Mouse (Mus musculus): ENCODE data around the gene Sh3pxd2a. TPM values are rescaled to one million over a fixed set of nuclear protein-coding genes. Genes with fewer than 3 reads are reported as not detected.
A peak's percentile ranks its signal among the peaks of the same experiment; 100 is the strongest.

Gene Sh3pxd2a
- polyA plus RNA-seq, 1 experiment from 2014 or later: 5.0 TPM

DNA sequence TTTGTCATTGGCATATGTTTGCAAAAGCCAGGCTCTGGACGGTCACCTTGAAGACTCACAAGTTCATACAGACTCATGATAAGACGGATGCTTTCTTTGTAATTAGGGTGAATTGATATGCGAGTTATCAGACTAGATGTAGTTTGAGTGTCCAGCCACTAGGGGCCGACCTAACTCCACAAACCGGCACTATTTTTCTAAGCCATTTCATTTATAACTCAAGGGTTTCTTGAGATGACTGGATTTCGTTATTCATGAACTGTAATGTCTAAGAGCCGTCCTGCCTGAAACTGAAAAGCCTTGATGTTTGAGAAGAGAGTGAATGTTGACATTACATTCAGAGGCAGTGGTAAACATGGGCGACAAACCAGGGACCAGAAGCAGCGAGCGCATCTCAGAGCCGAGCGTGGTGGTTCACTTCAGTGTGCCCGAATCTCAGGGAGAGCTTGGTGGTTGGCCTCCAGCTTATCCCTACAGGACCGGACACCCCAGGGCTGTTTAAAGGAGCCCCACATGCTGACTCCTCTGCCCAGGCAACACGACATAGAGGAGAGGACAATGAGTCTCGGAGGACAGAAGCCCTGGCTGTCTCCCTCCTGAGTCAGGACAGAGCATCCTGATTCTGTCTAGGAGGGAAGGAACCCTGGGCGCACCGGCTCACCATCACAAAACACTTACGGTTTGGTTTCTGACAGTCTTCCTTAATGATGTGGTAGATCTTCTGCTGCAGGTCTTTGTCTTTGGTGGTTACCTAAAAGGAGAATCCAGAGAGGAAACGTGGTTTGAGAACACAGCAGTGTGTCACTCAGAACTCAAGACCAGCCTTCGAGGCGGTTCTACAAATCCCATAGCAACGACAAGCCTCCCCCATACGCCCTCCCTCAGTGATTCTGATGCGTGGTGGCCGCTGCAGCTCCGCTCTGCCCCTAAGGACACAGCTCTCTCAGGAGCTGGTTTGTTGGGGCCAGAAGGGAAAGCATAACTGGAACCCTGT is 43.2 kb upstream of the Sh3pxd2a start:
- Histone ChIP-seq H3K4me3 (ENCODE audit: low read length) (no peak overlapping the region), H3K27ac (ENCODE audit: low read length) (peak overlapping the region; percentile 81), H3K27me3 (ENCODE audit: insufficient read depth, low read length) (no peaks in the 10 kb centered on the region), H3K36me3 (ENCODE audit: insufficient read depth, low read length) (peaks cover 11% of the 10 kb centered on the region), H3K9me3 (ENCODE audit: low read length) (no peaks in the 10 kb centered on the region), H3K9ac (replicated peaks; ENCODE audit: low read length) (0 out of 2 replicates have a peak overlapping the region, but pooled peaks have one; percentile 11), H3K4me1 (ENCODE audit: insufficient read depth, low read length) (peaks cover 44% of the 10 kb centered on the region), H3K4me2 (replicated peaks; ENCODE audit: low read depth, low read length) (no peak overlapping the region)
- 52% methylated on average over 27 of the region's 27 CpGs for WGBS
- no peak for ATAC-seq (ENCODE audit: low FRiP score, low TSS enrichment)

DNA sequence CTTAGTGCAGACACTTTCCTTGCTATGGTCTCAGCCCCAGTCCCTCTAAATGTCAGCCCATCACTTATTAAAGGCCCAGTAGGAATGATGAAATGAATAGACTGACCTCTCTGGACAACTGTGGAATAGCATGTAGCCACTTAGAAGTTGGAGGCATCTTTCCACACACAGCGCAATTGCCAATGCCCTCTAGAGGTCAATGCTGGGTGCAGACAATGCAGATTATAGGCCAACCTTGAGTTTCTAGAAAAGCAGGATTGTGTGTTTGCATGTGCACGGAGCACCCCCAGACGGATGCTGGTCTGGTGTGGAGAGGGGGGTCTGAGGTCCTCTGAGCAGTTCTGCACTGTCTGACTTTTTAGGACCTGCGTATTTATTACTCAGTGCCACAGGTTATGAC is 39.4 kb upstream of the Sh3pxd2a start:
- peak; percentile 13; the same call in 1 of the 2 replicates for ATAC-seq (ENCODE audit: low FRiP score, low TSS enrichment)
- Histone ChIP-seq H3K27ac (ENCODE audit: low read length) (no peak overlapping the region), H3K4me1 (ENCODE audit: insufficient read depth, low read length) (peaks cover 9% of the 10 kb centered on the region), H3K36me3 (ENCODE audit: insufficient read depth, low read length) (peaks cover 9% of the 10 kb centered on the region; the same call in 1 of the 2 replicates), H3K9ac (replicated peaks; ENCODE audit: low read length) (no peak overlapping the region), H3K4me3 (ENCODE audit: low read length) (no peak overlapping the region), H3K4me2 (replicated peaks; ENCODE audit: low read depth, low read length) (no peak overlapping the region), H3K9me3 (ENCODE audit: low read length) (no peaks in the 10 kb centered on the region), H3K27me3 (ENCODE audit: insufficient read depth, low read length) (no peaks in the 10 kb centered on the region)
- 71% methylated on average over 4 of the region's 4 CpGs for WGBS

DNA sequence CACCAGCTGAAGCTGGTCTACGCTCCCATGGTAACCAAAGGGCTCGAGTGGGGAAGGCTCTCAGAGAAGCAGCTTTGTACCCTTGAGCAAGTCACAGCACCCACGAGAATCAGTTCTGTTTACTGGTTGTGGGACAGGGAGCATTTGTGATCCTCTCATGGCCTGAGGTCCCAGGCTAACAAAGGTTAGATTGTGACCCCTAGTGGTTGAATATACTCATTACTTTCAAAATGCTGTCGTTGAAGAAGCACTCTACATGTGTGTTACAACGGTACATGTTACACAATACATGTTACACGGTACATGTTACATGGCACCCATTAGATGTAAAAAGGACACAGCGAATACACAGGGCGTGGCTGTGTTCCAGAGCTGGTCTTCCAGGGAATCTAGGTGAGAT is 38.4 kb upstream of the Sh3pxd2a start:
- no peaks in the 10 kb centered on the region for H3K27me3 ChIP-seq (ENCODE audit: insufficient read depth, low read length)
- no peaks in the 10 kb centered on the region; the same call in none of the 2 replicates for H3K4me1 ChIP-seq (ENCODE audit: insufficient read depth, low read length)
- peaks cover 9% of the 10 kb centered on the region; the same call in 1 of the 2 replicates for H3K36me3 ChIP-seq (ENCODE audit: insufficient read depth, low read length)
- 83% methylated on average over 8 of the region's 8 CpGs for WGBS
- H3K4me2 ChIP-seq (replicated peaks; ENCODE audit: low read depth, low read length): no peak overlapping the region
- no peak overlapping the region for H3K27ac ChIP-seq (ENCODE audit: low read length)
- H3K4me3 ChIP-seq (ENCODE audit: low read length): no peak overlapping the region
- no peaks in the 10 kb centered on the region for H3K9me3 ChIP-seq (ENCODE audit: low read length)
- H3K9ac ChIP-seq (replicated peaks; ENCODE audit: low read length): no peak overlapping the region
- peak; percentile 13; the same call in 1 of the 2 replicates for ATAC-seq (ENCODE audit: low FRiP score, low TSS enrichment)

DNA sequence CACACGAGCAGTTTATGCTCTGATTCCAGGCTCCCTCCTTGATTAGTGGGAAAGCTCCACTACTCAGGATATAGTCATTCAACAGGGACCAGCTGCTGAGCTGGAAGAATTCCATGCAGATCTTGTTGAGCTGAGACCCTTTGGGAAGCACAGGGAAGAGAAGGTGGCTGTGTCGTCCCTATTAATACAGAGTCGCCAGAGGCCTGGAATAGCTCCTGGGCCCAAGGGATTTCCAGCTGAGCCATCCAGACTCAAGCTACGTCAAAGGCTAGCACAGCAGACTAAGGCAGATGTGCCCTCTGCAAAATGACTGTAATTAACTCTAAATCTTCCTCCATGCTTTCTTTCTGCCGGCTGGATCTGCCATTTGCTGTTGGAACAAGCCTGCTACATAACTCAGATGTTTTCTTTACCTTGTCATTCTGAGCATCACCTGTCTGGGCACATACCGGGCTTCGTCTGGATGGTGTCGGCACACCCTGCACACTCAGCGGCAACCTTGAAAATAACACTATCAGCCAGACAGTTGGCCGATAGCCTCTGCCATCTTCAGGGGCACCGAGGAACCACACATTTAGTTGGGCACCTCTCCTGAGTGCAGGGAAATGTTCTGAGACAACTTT is 36.3 kb upstream of the Sh3pxd2a start:
- no peaks in the 10 kb centered on the region for H3K4me1 ChIP-seq (ENCODE audit: insufficient read depth, low read length)
- peaks cover 9% of the 10 kb centered on the region; the same call in 1 of the 2 replicates for H3K36me3 ChIP-seq (ENCODE audit: insufficient read depth, low read length)
- no peak overlapping the region for H3K4me2 ChIP-seq (replicated peaks; ENCODE audit: low read depth, low read length)
- WGBS: 79% methylated on average over 11 of the region's 11 CpGs
- H3K9me3 ChIP-seq (ENCODE audit: low read length): no peaks in the 10 kb centered on the region
- H3K4me3 ChIP-seq (ENCODE audit: low read length): no peak overlapping the region
- H3K9ac ChIP-seq (replicated peaks; ENCODE audit: low read length): no peak overlapping the region
- no peak for ATAC-seq (ENCODE audit: low FRiP score, low TSS enrichment)
- no peaks in the 10 kb centered on the region for H3K27me3 ChIP-seq (ENCODE audit: insufficient read depth, low read length)
- no peak overlapping the region for H3K27ac ChIP-seq (ENCODE audit: low read length)

DNA sequence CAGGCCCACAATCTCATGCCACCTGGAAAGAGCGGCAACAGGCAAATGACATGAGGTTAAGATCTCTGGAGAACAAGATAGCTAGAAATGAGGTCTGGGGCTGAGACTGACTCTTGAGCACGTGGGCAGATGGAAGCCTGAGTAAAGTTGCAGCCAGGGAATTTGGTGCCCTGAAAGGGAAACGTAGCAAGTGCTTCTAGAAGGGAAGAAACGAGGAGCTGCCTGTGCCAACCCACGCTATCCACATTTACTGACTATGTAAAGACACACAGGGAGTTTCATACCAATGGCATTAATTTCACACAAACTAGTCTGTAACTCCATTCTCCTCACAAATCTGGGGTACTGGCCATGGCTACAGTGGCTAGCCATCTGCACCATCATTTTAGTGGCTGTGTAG is 35.6 kb upstream of the Sh3pxd2a start:
- peaks cover 6% of the 10 kb centered on the region; the same call in 1 of the 2 replicates for H3K36me3 ChIP-seq (ENCODE audit: insufficient read depth, low read length)
- H3K27me3 ChIP-seq (ENCODE audit: insufficient read depth, low read length): no peaks in the 10 kb centered on the region
- ATAC-seq (ENCODE audit: low FRiP score, low TSS enrichment): no peak
- H3K9me3 ChIP-seq (ENCODE audit: low read length): no peaks in the 10 kb centered on the region
- WGBS: 89% methylated on average over 5 of the region's 5 CpGs
- no peak overlapping the region for H3K4me3 ChIP-seq (ENCODE audit: low read length)
- no peak overlapping the region for H3K4me2 ChIP-seq (replicated peaks; ENCODE audit: low read depth, low read length)
- H3K9ac ChIP-seq (replicated peaks; ENCODE audit: low read length): no peak overlapping the region
- H3K4me1 ChIP-seq (ENCODE audit: insufficient read depth, low read length): no peaks in the 10 kb centered on the region
- no peak overlapping the region for H3K27ac ChIP-seq (ENCODE audit: low read length)

DNA sequence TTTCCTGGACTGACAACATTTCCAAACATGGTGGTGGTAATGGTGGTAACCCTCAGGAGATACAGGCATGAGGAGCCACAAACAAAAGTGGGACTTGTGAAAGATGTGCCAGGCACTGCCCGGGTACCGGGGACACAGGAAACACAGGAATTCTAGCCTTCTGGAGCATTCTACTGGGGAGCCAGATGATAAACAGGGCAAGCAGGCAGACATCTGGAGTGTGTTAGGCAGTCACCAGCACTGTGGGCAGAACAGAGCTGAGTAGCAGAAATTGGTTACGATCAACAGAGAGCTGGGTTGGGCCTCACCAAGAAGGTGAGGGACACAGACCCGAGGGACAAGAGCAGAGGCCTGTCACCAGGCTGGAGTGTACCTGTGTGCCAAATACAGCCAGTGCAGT is 34.7 kb upstream of the Sh3pxd2a start:
- Histone ChIP-seq H3K4me3 (ENCODE audit: low read length) (no peak overlapping the region), H3K27me3 (ENCODE audit: insufficient read depth, low read length) (no peaks in the 10 kb centered on the region), H3K27ac (ENCODE audit: low read length) (no peak overlapping the region), H3K36me3 (ENCODE audit: insufficient read depth, low read length) (peaks cover 6% of the 10 kb centered on the region; the same call in 1 of the 2 replicates), H3K4me1 (ENCODE audit: insufficient read depth, low read length) (no peaks in the 10 kb centered on the region), H3K9me3 (ENCODE audit: low read length) (no peaks in the 10 kb centered on the region), H3K9ac (replicated peaks; ENCODE audit: low read length) (no peak overlapping the region), H3K4me2 (replicated peaks; ENCODE audit: low read depth, low read length) (no peak overlapping the region)
- 68% methylated on average over 4 of the region's 4 CpGs for WGBS
- no peak for ATAC-seq (ENCODE audit: low FRiP score, low TSS enrichment)

DNA sequence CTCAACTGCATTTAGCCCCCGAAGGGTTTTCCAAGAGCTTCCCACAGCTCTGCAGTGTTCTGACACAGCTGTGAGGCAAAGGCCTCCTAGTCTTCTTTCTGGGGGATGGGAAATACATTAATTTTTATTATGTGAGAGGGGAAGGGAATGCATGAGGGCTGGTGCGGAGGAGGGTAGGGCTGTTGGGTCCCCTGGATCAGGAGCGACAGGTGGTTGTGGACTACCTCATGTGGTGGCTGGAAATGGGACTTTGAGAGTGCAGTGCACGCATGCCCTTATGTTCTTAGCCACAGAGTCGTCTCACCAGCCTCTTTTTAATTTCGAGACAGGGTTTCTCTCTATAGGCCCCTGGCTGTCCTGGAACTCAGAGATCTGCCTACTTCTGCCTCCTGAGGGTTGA is 33.5 kb upstream of the Sh3pxd2a start:
- no peak for ATAC-seq (ENCODE audit: low FRiP score, low TSS enrichment)
- WGBS: 78% methylated on average over 6 of the region's 6 CpGs

DNA sequence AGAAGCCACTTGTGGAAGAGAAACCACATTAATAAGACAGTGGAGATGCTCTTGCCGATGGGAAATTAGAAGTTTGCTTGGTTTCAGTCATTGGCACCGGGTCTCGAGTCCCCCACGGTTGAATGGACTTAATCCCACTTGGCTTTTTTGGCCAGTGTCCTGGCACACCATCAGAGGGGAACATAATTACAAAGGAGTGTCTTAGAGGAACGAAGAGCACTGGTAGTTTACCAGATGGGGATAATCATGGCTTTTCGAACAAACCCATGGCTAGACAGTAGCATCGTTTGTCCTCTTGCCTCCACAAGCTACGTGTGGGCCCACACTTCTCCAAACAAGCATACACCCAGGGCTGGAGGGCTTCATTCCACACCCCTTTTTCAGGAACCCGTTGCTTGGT is 33.1 kb upstream of the Sh3pxd2a start:
- Histone ChIP-seq H3K27me3 (ENCODE audit: insufficient read depth, low read length) (no peaks in the 10 kb centered on the region), H3K27ac (ENCODE audit: low read length) (no peak overlapping the region), H3K4me3 (ENCODE audit: low read length) (no peak overlapping the region), H3K4me2 (replicated peaks; ENCODE audit: low read depth, low read length) (no peak overlapping the region), H3K4me1 (ENCODE audit: insufficient read depth, low read length) (no peaks in the 10 kb centered on the region), H3K9me3 (ENCODE audit: low read length) (no peaks in the 10 kb centered on the region), H3K9ac (replicated peaks; ENCODE audit: low read length) (no peak overlapping the region), H3K36me3 (ENCODE audit: insufficient read depth, low read length) (peaks cover 2% of the 10 kb centered on the region; the same call in 1 of the 2 replicates)
- 78% methylated on average over 9 of the region's 9 CpGs for WGBS
- no peak for ATAC-seq (ENCODE audit: low FRiP score, low TSS enrichment)

More for the DNA sequence above, 33.5 kb upstream of the Sh3pxd2a start:
- Histone ChIP-seq H3K27ac (ENCODE audit: low read length) (no peak overlapping the region), H3K4me2 (replicated peaks; ENCODE audit: low read depth, low read length) (no peak overlapping the region), H3K9me3 (ENCODE audit: low read length) (no peaks in the 10 kb centered on the region), H3K9ac (replicated peaks; ENCODE audit: low read length) (no peak overlapping the region), H3K36me3 (ENCODE audit: insufficient read depth, low read length) (peaks cover 6% of the 10 kb centered on the region; the same call in 1 of the 2 replicates), H3K4me1 (ENCODE audit: insufficient read depth, low read length) (no peaks in the 10 kb centered on the region), H3K27me3 (ENCODE audit: insufficient read depth, low read length) (no peaks in the 10 kb centered on the region), H3K4me3 (ENCODE audit: low read length) (no peak overlapping the region)

DNA sequence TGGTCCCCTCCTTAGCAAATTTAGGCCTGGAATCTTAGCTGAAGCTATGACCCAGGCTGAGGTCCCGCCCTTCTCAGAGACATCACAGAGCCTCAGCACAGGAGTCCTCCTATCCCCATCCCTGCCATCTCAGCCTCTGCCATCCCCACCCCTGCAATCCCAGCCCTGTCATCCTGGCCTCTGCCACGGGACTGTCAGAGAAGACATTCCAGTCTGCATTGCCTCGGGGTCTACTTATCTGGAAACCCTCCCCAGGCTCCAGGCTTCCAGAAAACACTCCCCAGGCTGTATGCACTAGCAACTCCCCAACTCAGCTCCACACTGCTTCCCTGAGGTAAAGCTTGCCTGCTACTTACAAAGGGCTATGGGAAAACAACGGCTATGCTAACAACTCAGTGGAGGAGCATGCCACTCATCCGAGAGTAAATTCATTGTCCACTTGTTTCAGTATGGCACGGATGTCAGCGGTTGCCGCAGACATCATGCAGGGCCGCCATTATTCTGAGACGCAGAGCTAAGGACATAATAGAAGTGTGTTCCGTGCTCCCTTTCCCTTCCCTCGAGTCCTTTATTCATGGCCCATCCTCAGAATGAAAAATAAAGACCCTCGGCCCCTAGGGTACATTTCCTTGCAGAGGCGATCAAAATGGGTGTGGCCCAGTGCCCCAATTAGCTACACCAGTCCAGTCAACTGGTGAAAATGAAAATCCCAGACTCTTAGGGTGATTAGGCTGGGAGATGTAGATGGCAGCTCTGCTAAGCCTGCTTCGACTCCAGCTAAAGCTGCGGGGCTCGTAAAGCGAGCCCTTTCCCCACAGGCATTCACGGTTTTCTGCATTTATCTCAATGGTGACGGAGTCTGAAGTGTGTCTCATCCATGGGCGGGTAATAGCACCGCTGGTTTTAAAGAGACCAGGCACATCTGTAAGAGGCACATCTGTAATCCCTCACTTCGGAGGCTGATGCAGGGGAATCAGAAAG is 29.1 kb upstream of the Sh3pxd2a start:
- Histone ChIP-seq H3K4me2 (replicated peaks; ENCODE audit: low read depth, low read length) (no peak overlapping the region), H3K27ac (ENCODE audit: low read length) (no peak overlapping the region), H3K4me3 (ENCODE audit: low read length) (no peak overlapping the region), H3K4me1 (ENCODE audit: insufficient read depth, low read length) (no peaks in the 10 kb centered on the region), H3K9me3 (ENCODE audit: low read length) (0 out of 2 replicates have a peak, but pooled peaks cover 3% of the 10 kb centered on the region), H3K27me3 (ENCODE audit: insufficient read depth, low read length) (no peaks in the 10 kb centered on the region), H3K9ac (replicated peaks; ENCODE audit: low read length) (no peak overlapping the region), H3K36me3 (ENCODE audit: insufficient read depth, low read length) (no peaks in the 10 kb centered on the region)
- 76% methylated on average over 23 of the region's 23 CpGs for WGBS
- ATAC-seq (ENCODE audit: low FRiP score, low TSS enrichment): no peak

Data from kidney, embryonic 16.5 days (tissue).